Mouse (Mus musculus) embryonic facial prominence, embryonic 12.5 days (tissue): ENCODE results near the gene Dusp22. TPM values are rescaled to one million over a fixed set of nuclear protein-coding genes. Genes with fewer than 3 reads are reported as not detected.

Source experiments
- ATAC-seq: fragments of 200-750 bp; cut with Nextera tagmentation; 2 replicates; pipeline ENCODE4 v1.8.0; 2017; ENCODE audit not compliant: insufficient number of reproducible peaks, insufficient read depth, low FRiP score, low TSS enrichment
- H3K27ac ChIP-seq: fragments of 300-500 bp; sonication (generic); 2 replicates; pipeline ENCODE4 v1.5.1; 2016; ENCODE audit warnings: mild to moderate bottlenecking
- H3K27me3 ChIP-seq: fragments of 300-500 bp; sonication (generic); 2 replicates; pipeline ENCODE4 v1.6.1; 2016; ENCODE audit warnings: mild to moderate bottlenecking, moderate library complexity
- H3K36me3 ChIP-seq: fragments of 300-500 bp; sonication (generic); 2 replicates; pipeline ENCODE4 v1.6.1; 2016; ENCODE audit warnings: mild to moderate bottlenecking
- H3K4me1 ChIP-seq: fragments of 300-500 bp; sonication (generic); 2 replicates; pipeline ENCODE4 v1.6.1; 2016
- H3K4me2 ChIP-seq: fragments of 300-500 bp; sonication (generic); replicated peaks from 2 replicates; pipeline ENCODE4 v1.6.1; 2016; ENCODE audit warnings: mild to moderate bottlenecking, moderate library complexity
- H3K4me3 ChIP-seq: fragments of 300-500 bp; sonication (generic); 2 replicates; pipeline ENCODE4 v1.5.1; 2016; ENCODE audit warnings: mild to moderate bottlenecking
- H3K9ac ChIP-seq: fragments of 300-500 bp; sonication (generic); 2 replicates; pipeline ENCODE4 v1.6.1; 2016; ENCODE audit warnings: mild to moderate bottlenecking, moderate library complexity
- H3K9me3 ChIP-seq: fragments of 300-500 bp; sonication (generic); 2 replicates; pipeline ENCODE4 v1.6.1; 2016; ENCODE audit warnings: mild to moderate bottlenecking, moderate library complexity
- WGBS: fragments of 180-500 bp; shearing (Covaris S2); methylation state at CpG from one replicate; pipeline ENCODE4 v1.1.7; 2016; 5-methylcytosine and 5-hydroxymethylcytosine counted together
- polyA plus RNA-seq: library from polyadenylated mRNA; unstranded; fragments of >200 nt; fragmentation: Nextera tagmentation; extraction: Ambion mirVana; gene quantifications from 2 replicates; pipeline ENCODE4 v1.2.1, GENCODE M21; 2016

The Dusp22 gene
- polyA plus RNA-seq, result 25.8 and 26.1 TPM in 2 replicates

DNA sequence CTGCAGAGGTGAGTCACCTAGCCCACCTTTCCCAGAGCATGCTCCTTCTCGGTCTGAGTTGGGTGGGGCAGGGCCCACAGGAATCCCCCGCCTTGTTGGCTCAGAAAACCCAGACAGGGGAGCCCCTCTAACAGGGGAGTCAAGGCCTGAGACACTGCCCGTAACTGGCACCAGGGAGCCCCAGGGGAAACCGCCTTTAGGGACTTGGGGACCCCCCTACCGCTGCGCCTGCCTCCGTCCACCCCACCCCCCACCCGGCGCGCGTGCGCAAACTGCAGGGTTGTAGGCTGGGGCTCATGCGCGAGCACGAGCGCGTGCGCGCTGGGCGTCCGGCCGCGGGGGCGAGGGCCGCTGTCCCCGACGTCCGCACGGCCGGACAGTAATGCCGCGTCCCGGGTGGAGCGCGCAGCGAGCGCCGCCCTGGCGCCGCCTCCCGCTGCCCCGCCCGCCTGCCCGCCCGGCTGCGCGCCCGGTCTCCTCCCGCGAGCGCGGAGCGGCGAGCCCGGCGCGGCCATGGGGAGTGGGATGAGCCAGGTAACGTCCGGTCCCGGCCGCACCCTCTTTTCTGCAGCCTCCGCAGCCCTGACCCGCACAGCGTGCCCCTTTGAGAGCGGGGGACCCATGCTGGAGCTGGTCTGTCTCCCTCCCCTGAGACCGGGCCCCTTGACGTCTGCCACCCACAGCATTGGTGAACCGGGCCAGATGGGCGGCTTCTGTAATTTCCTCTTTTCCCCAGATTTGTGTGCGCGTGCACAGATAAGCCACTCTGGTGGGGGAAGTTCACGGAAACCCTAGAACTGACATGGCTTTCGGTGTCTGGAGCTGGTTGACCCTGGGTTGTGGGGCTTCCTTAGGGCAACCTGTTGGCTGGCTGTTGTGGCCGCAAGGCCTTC, at the start of gene Dusp22:
Gene Dusp22, plus strand, starts transcription at position 387 of the 893 bp plus-strand sequence.
- Histone ChIP-seq H3K9me3 (no peaks in the 10 kb centered on the region), H3K4me3 (peak within 1 kb of the TSS; percentile 72), H3K27me3 (no peaks in the 10 kb centered on the region), H3K4me2 (peak within 1 kb of the TSS; percentile 69), H3K4me1 (peaks cover 5% of the 10 kb centered on the region; the same call in 1 of the 2 replicates), H3K36me3 (no peaks in the 10 kb centered on the region), H3K9ac (peak within 1 kb of the TSS; percentile 71), H3K27ac (peak within 1 kb of the TSS; percentile 54; the same call in 1 of the 2 replicates)
- peak; percentile 90 for ATAC-seq
- under 1% methylated on average over 73 of the region's 74 CpGs for WGBS

DNA sequence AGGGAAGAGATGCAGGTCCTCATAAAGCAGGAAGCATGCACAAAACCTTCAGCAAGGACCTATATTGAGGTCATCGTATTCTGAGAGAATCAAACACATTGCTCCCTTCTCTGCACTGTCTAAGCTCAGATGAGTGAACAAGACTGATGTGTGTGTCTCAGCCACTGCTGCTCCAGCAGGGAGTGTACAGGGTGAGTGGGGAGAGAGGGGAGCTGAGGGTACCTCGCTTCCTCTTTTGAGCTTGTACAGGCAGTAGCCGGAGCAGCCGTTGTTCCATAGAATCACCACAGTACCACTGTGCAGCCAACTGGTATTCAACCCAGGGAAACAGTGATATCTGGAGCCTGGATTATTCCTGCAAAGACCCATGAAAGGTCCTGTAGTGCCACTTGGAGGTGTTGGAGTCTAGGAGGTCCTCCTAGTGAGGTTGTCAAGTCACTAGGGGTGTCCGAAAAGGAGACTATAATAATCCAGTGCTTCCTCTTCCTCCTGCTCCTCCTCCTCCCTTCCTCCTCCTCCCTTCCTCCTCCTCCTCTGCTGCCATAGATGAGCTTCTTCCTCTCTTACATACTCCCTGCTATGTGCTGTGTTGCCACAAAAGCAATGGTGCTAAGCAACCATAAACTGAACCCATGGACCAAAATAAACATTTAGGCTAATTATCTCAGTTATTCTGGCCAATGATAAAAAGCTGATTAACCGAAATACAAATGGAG, 47.6 kb upstream of the Dusp22 start:
- ATAC-seq, result no peak
- H3K9me3 ChIP-seq, result no peaks in the 10 kb centered on the region
- H3K4me3 ChIP-seq, result no peak overlapping the region
- H3K27me3 ChIP-seq, result no peaks in the 10 kb centered on the region
- whole genome bisulfite sequencing, result 89% methylated on average over 6 of the region's 6 CpGs
- no peak overlapping the region for H3K4me2 ChIP-seq
- no peaks in the 10 kb centered on the region for H3K4me1 ChIP-seq
- no peaks in the 10 kb centered on the region for H3K36me3 ChIP-seq
- H3K27ac ChIP-seq, result no peak overlapping the region
- H3K9ac ChIP-seq, result no peak overlapping the region

- 70% methylated on average over 3 of the region's 3 CpGs for WGBS
- ATAC-seq, result no peak
- H3K9me3 ChIP-seq, result no peaks in the 10 kb centered on the region
Measured at GRCm38 (mm10) chr13:30619684-30620083, 40.1 kb upstream of the Dusp22 start.

DNA sequence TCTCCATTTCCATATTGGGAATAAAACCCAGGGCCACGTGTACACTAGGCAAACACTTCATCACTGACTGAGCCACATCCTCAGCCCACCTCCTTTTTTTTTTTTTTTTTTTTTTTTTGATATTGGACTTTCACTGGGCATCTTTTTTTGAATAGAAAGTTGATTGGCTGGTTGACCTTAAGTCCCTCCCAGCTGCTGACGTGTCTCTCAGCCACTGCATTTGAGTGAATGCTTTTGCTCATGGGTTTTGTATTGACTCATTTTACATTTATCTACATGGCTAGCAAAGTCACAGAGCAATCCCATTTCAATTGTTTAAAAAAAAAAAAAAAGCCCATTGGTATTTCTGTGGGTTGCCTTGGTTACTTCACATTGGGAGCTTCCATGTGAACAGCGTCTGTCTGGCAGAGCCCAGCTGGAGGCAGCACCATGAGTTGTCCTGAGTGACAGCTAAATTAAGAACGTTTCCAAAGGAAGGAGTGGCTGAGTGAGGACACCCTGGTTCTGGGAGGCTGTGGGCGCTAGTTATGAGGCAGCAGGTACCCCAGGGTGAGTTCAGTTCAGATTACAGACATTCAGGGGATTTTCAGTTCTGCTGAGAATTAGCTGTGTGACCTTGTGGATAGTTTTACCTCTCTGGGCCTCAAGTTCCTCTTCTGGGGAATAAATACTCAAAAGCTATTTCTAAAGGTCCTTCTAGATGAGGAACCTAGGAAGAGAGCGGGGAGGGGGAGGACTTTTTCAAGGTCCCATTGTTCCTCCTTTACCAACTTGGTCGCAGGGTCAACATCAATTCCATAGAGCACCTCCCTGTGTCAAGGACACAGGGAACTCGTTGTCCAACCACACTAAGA, 31.4 kb upstream of the Dusp22 start:
- H3K27me3 ChIP-seq, result no peaks in the 10 kb centered on the region
- WGBS, result 61% methylated on average over 8 of the region's 8 CpGs
- H3K9me3 ChIP-seq, result no peaks in the 10 kb centered on the region
- no peak overlapping the region for H3K4me3 ChIP-seq
- H3K9ac ChIP-seq, result no peak overlapping the region
- no peak overlapping the region for H3K27ac ChIP-seq
- H3K4me1 ChIP-seq, result no peaks in the 10 kb centered on the region
- H3K36me3 ChIP-seq, result no peaks in the 10 kb centered on the region
- ATAC-seq, result no peak
- H3K4me2 ChIP-seq, result no peak overlapping the region

More at GRCm38 (mm10) chr13:30619684-30620083, 40.1 kb upstream of the Dusp22 start:
- Histone ChIP-seq H3K4me3 (no peak overlapping the region), H3K9ac (no peak overlapping the region), H3K4me2 (no peak overlapping the region), H3K27me3 (no peaks in the 10 kb centered on the region), H3K4me1 (no peaks in the 10 kb centered on the region), H3K27ac (no peak overlapping the region), H3K36me3 (no peaks in the 10 kb centered on the region)

- no peak overlapping the region for H3K27ac ChIP-seq
Measured at GRCm38 (mm10) chr13:30629794-30630410, 29.9 kb upstream of the Dusp22 start.

DNA sequence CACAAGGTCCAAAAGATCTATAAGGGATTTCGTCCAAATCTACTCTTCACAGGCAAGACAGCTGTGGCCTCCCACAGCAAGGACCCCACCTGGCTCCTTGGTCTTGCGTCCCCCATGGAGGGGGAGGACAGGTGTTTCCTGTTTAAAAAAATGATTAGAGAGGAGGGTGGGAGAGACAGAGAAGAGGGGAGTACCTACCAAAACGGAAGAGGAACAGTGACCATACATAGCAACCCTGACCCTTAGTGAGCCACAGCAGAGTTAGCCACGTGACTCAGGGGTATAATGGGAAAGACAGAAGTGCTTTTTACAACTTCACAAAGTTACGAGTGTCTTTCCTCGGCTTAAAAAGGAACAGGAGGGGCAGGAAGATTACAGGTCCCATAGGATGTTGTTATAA, 26.8 kb upstream of the Dusp22 start:
- H3K27me3 ChIP-seq, result no peaks in the 10 kb centered on the region
- no peak overlapping the region for H3K27ac ChIP-seq
- no peak overlapping the region for H3K9ac ChIP-seq
- no peaks in the 10 kb centered on the region for H3K36me3 ChIP-seq
- no peak for ATAC-seq
- no peaks in the 10 kb centered on the region for H3K9me3 ChIP-seq
- no peak overlapping the region for H3K4me2 ChIP-seq
- WGBS, result 68% methylated on average over 6 of the region's 6 CpGs
- no peaks in the 10 kb centered on the region for H3K4me1 ChIP-seq
- no peak overlapping the region for H3K4me3 ChIP-seq

More at GRCm38 (mm10) chr13:30629794-30630410, 29.9 kb upstream of the Dusp22 start:
- Histone ChIP-seq H3K27me3 (no peaks in the 10 kb centered on the region), H3K9me3 (no peaks in the 10 kb centered on the region), H3K9ac (no peak overlapping the region), H3K4me3 (no peak overlapping the region), H3K4me2 (no peak overlapping the region), H3K36me3 (no peaks in the 10 kb centered on the region), H3K4me1 (no peaks in the 10 kb centered on the region)
- ATAC-seq, result no peak
- WGBS, result 83% methylated on average over 10 of the region's 10 CpGs

GRCm38 (mm10) chr13:30636453-30636852, 23.3 kb upstream of the Dusp22 start:
- WGBS, result 80% methylated on average over 4 of the region's 4 CpGs
- no peaks in the 10 kb centered on the region for H3K9me3 ChIP-seq
- H3K27me3 ChIP-seq, result no peaks in the 10 kb centered on the region
- H3K9ac ChIP-seq, result no peak overlapping the region
- H3K36me3 ChIP-seq, result no peaks in the 10 kb centered on the region
- H3K4me1 ChIP-seq, result no peaks in the 10 kb centered on the region
- H3K4me2 ChIP-seq, result no peak overlapping the region
- ATAC-seq, result no peak
- no peak overlapping the region for H3K27ac ChIP-seq
- H3K4me3 ChIP-seq, result no peak overlapping the region

GRCm38 (mm10) chr13:30638378-30639115, 21.3 kb upstream of the Dusp22 start:
- H3K27ac ChIP-seq, result no peak overlapping the region
- no peaks in the 10 kb centered on the region for H3K27me3 ChIP-seq
- no peak overlapping the region for H3K4me3 ChIP-seq
- 86% methylated on average over 5 of the region's 5 CpGs for WGBS
- no peaks in the 10 kb centered on the region for H3K9me3 ChIP-seq
- no peak overlapping the region for H3K4me2 ChIP-seq
- no peaks in the 10 kb centered on the region for H3K36me3 ChIP-seq
- ATAC-seq, result no peak
- no peaks in the 10 kb centered on the region for H3K4me1 ChIP-seq
- H3K9ac ChIP-seq, result no peak overlapping the region

- no peak overlapping the region for H3K4me3 ChIP-seq
- H3K27me3 ChIP-seq, result no peaks in the 10 kb centered on the region
- no peak overlapping the region for H3K9ac ChIP-seq
- no peaks in the 10 kb centered on the region for H3K9me3 ChIP-seq
- H3K36me3 ChIP-seq, result no peaks in the 10 kb centered on the region
- no peak overlapping the region for H3K4me2 ChIP-seq
- no peak for ATAC-seq
- 76% methylated on average over 4 of the region's 4 CpGs for WGBS
- H3K4me1 ChIP-seq, result no peaks in the 10 kb centered on the region
- no peak overlapping the region for H3K27ac ChIP-seq
Measured at GRCm38 (mm10) chr13:30642053-30642452, 17.7 kb upstream of the Dusp22 start.

DNA sequence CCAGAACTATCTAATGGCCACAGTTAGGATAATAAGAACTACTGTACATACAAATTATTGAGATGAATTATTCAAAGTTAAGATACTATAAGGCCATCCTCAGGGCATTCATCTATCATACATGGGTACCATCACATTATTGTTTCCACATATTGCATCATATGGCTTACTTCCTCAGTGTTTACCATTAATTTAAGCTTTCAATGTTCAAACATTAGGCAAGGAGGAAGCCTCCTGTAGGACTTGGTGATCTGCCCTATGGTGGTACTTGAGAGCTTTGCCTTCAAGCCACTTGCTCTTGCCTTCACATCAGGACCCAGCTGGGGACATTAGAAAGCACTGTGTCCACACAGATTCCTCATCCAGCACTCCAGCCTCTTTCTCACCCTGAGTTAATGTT, 11.3 kb upstream of the Dusp22 start:
- Histone ChIP-seq H3K9me3 (no peaks in the 10 kb centered on the region), H3K9ac (no peak overlapping the region), H3K36me3 (no peaks in the 10 kb centered on the region), H3K27ac (no peak overlapping the region), H3K4me1 (peaks cover 4% of the 10 kb centered on the region; the same call in 1 of the 2 replicates), H3K4me2 (no peak overlapping the region), H3K4me3 (no peak overlapping the region), H3K27me3 (no peaks in the 10 kb centered on the region)
- ATAC-seq, result no peak
